ENCODE assay signal across 7 mouse cellular contexts in genomic region chr3:88148776-88149509, GRCm38 (mm10). TPM values are rescaled to one million over a fixed set of nuclear protein-coding genes. Genes with fewer than 3 reads are reported as not detected.
DNase-seq lines count a peak whose midpoint lies in the region; ATAC-seq lines count a peak whose summit lies in the region.

No protein-coding gene starts in this region.

- no peaks in the 10 kb centered on the region for H3K27me3 ChIP-seq in embryonic facial prominence, embryonic 14.5 days (replicated peaks; ENCODE audit: control insufficient read depth, insufficient read depth, low read length)
- H3K27me3 ChIP-seq in limb, embryonic 10.5 days (ENCODE audit: low read depth, poor library complexity, severe bottlenecking) = no peaks in the 10 kb centered on the region

- peak overlapping the region; percentile 71 for H3K27ac ChIP-seq in embryonic facial prominence, embryonic 14.5 days (replicated peaks; ENCODE audit: low read depth, low read length)
- H3K27ac ChIP-seq in limb, embryonic 10.5 days = peak overlapping the region; percentile 54; the same call in 1 of the 2 replicates

- DNase-seq in A20 (ENCODE audit: low read depth, low spot score) (peak; percentile 83), NIH3T3 (ENCODE audit: low read depth) (peak; percentile 55)
- no peak for DNase-seq in embryonic facial prominence, embryonic 14.5 days (ENCODE audit: low spot score)
- peak; percentile 69 to 84 for DNase-seq in heart, postnatal 14 days
- DNase-seq in limb, embryonic 10.5 days (ENCODE audit: low spot score) = no peak
- no peak for DNase-seq in layer of hippocampus, adult 8-10 months (ENCODE audit: low spot score in 2 of 2)

- H3K4me2 ChIP-seq in embryonic facial prominence, embryonic 14.5 days (ENCODE audit: low read depth, low read length) = peak overlapping the region; percentile 40

- ATAC-seq in embryonic facial prominence, embryonic 14.5 days (ENCODE audit: low read depth) = no peak
- peak; percentile 20 for ATAC-seq in monocyte, adult 5-6 weeks (replicated peaks; ENCODE audit: insufficient number of reproducible peaks, low FRiP score, low TSS enrichment, poor library complexity, severe bottlenecking)

- H3K4me3 ChIP-seq in embryonic facial prominence, embryonic 14.5 days (ENCODE audit: low read depth, low read length) = no peak overlapping the region
- no peak overlapping the region for H3K4me3 ChIP-seq in limb, embryonic 10.5 days

- 57% methylated on average over 4 of the region's 4 CpGs for WGBS in embryonic facial prominence, embryonic 14.5 days
- WGBS in limb, embryonic 10.5 days = 70% methylated on average over 4 of the region's 4 CpGs

- 0 out of 2 replicates have a peak, but pooled peaks cover 4% of the 10 kb centered on the region for H3K36me3 ChIP-seq in embryonic facial prominence, embryonic 14.5 days (ENCODE audit: control insufficient read depth, insufficient read depth, low read length)
- H3K36me3 ChIP-seq in limb, embryonic 10.5 days = 0 out of 2 replicates have a peak, but pooled peaks cover 3% of the 10 kb centered on the region

- H3K9ac ChIP-seq in embryonic facial prominence, embryonic 14.5 days (ENCODE audit: low read depth, low read length) = peak overlapping the region; percentile 46

- intact Hi-C loops in heart, postnatal 14 days (cut with DNase I) = no loop called here

- H3K9me3 ChIP-seq in embryonic facial prominence, embryonic 14.5 days (ENCODE audit: control insufficient read depth, low read length) = no peaks in the 10 kb centered on the region
- no peaks in the 10 kb centered on the region for H3K9me3 ChIP-seq in limb, embryonic 10.5 days (replicated peaks)

- H3K4me1 ChIP-seq in embryonic facial prominence, embryonic 14.5 days (ENCODE audit: control insufficient read depth, insufficient read depth, low read length) = peaks cover 58% of the 10 kb centered on the region
- peaks cover 84% of the 10 kb centered on the region for H3K4me1 ChIP-seq in limb, embryonic 10.5 days

RNA-seq across cellular contexts. Expression of gene Mef2d, which starts 6.8 kb away (rescaled TPM):
- polyA plus RNA-seq in embryonic facial prominence, embryonic 14.5 days (2014; fragmentation: Nextera tagmentation; extraction: Ambion mirVana) = 36.8 and 41.7 TPM in 2 replicates
- total RNA-seq in heart, postnatal 14 days (2021) = 100 to 1,000 TPM; 128 to 130 TPM
- polyA plus RNA-seq in limb, embryonic 10.5 days (2016; fragmentation: Nextera tagmentation; extraction: Ambion mirVana) = 12.3 and 14.0 TPM in 2 replicates
- 94.8 to 111 TPM (median 99.0 TPM) in 3 replicates for total RNA-seq in monocyte, adult 5-6 weeks (2017)
- 100 to 1,000 TPM; 189 to 206 (median 196) TPM for total RNA-seq in layer of hippocampus, adult 8-10 months (2022)

Comparison
In these comparisons a context has a peak if more than half of its experiments do, and no peak if none do; other contexts are left out.
1. DNase-seq: peak in A20 (single experiment), NIH3T3 (single experiment) and heart, postnatal 14 days (2 of 2); none in embryonic facial prominence, embryonic 14.5 days (single experiment), limb, embryonic 10.5 days (single experiment) and layer of hippocampus, adult 8-10 months (0 of 2).